Mouse (Mus musculus): Measurements from ENCODE around the gene Tpst1. TPM values are rescaled to one million over a fixed set of nuclear protein-coding genes. Genes with fewer than 3 reads are reported as not detected.

The Tpst1 gene
- polyA plus RNA-seq, 1 experiment from 2014 or later = 70.1 TPM

GRCm38 (mm10) chr5:130181740-130182540, 108.8 kb downstream of the Tpst1 start:
- Histone ChIP-seq H3K27ac (peak overlapping the region; percentile 18; the same call in 1 of the 2 replicates), H3K9me3 (no peaks in the 10 kb centered on the region), H3K4me1 (0 out of 2 replicates have a peak, but pooled peaks cover 24% of the 10 kb centered on the region), H3K9ac (no peak overlapping the region), H3K36me3 (no peaks in the 10 kb centered on the region), H3K4me3 (replicated peaks) (no peak overlapping the region), H3K27me3 (replicated peaks) (no peaks in the 10 kb centered on the region), H3K4me2 (no peak overlapping the region)
- no peak for ATAC-seq (ENCODE audit: insufficient read depth, low FRiP score, low read depth)
- 69% methylated on average over 6 of the region's 6 CpGs for WGBS

- Histone ChIP-seq H3K4me2 (no peak overlapping the region), H3K9ac (no peak overlapping the region), H3K27me3 (replicated peaks) (no peaks in the 10 kb centered on the region), H3K36me3 (no peaks in the 10 kb centered on the region), H3K27ac (peak overlapping the region; percentile 18; the same call in 1 of the 2 replicates), H3K4me1 (0 out of 2 replicates have a peak, but pooled peaks cover 24% of the 10 kb centered on the region), H3K9me3 (no peaks in the 10 kb centered on the region), H3K4me3 (replicated peaks) (no peak overlapping the region)
- no peak for ATAC-seq (ENCODE audit: insufficient read depth, low FRiP score, low read depth)
- WGBS = 48% methylated on average over 3 of the region's 3 CpGs
Observed at GRCm38 (mm10) chr5:130182541-130182821, 109.4 kb downstream of the Tpst1 start.

- H3K27ac ChIP-seq = no peak overlapping the region
- H3K4me3 ChIP-seq (replicated peaks) = no peak overlapping the region
- H3K9me3 ChIP-seq = no peaks in the 10 kb centered on the region
- H3K4me1 ChIP-seq = 0 out of 2 replicates have a peak, but pooled peaks cover 18% of the 10 kb centered on the region
- H3K36me3 ChIP-seq = peaks cover 2% of the 10 kb centered on the region
- WGBS = 80% methylated on average over 9 of the region's 9 CpGs
- no peak for ATAC-seq (ENCODE audit: insufficient read depth, low FRiP score, low read depth)
- no peak overlapping the region for H3K9ac ChIP-seq
- H3K4me2 ChIP-seq = no peak overlapping the region
- H3K27me3 ChIP-seq (replicated peaks) = no peaks in the 10 kb centered on the region
Observed at GRCm38 (mm10) chr5:130184193-130184856, 111.2 kb downstream of the Tpst1 start.

GRCm38 (mm10) chr5:130185312-130185711, 112.2 kb downstream of the Tpst1 start:
- H3K4me3 ChIP-seq (replicated peaks) = no peak overlapping the region
- H3K9ac ChIP-seq = no peak overlapping the region
- H3K9me3 ChIP-seq = no peaks in the 10 kb centered on the region
- H3K27me3 ChIP-seq (replicated peaks) = no peaks in the 10 kb centered on the region
- H3K27ac ChIP-seq = no peak overlapping the region
- peaks cover 10% of the 10 kb centered on the region for H3K36me3 ChIP-seq
- no peak for ATAC-seq (ENCODE audit: insufficient read depth, low FRiP score, low read depth)
- 0 out of 2 replicates have a peak, but pooled peaks cover 18% of the 10 kb centered on the region for H3K4me1 ChIP-seq
- no peak overlapping the region for H3K4me2 ChIP-seq
- WGBS = 67% methylated on average over 6 of the region's 6 CpGs

Other genes starting within 250 kb of the Tpst1 start
- 40.1 and 44.1 TPM in 2 replicates for gene Sumf2, start 226.3 kb upstream of the Tpst1 start, polyA plus RNA-seq (2015; fragmentation: Nextera tagmentation; extraction: Ambion mirVana)
- 880 and 948 TPM in 2 replicates for gene Chchd2, start 185.9 kb upstream of the Tpst1 start, polyA plus RNA-seq (2015; fragmentation: Nextera tagmentation; extraction: Ambion mirVana)
- gene Zbed5, start 177.6 kb upstream of the Tpst1 start, polyA plus RNA-seq (2015; fragmentation: Nextera tagmentation; extraction: Ambion mirVana) = 3.1 and 3.5 TPM in 2 replicates
- gene Phkg1, start 174.8 kb upstream of the Tpst1 start, polyA plus RNA-seq (2015; fragmentation: Nextera tagmentation; extraction: Ambion mirVana) = 0.09 and 0.10 TPM in 2 replicates
- 2.7 and 3.2 TPM in 2 replicates for gene Nupr1l, start 164.8 kb upstream of the Tpst1 start, polyA plus RNA-seq (2015; fragmentation: Nextera tagmentation; extraction: Ambion mirVana)
- gene Vkorc1l1, start 131.4 kb upstream of the Tpst1 start, polyA plus RNA-seq (2015; fragmentation: Nextera tagmentation; extraction: Ambion mirVana) = 24.5 and 28.0 TPM in 2 replicates
- gene Gusb, start 70.3 kb upstream of the Tpst1 start, polyA plus RNA-seq (2015; fragmentation: Nextera tagmentation; extraction: Ambion mirVana) = 68.3 and 76.5 TPM in 2 replicates
- 49.1 and 50.1 TPM in 2 replicates for gene Asl, start 44.1 kb upstream of the Tpst1 start, polyA plus RNA-seq (2015; fragmentation: Nextera tagmentation; extraction: Ambion mirVana)
- gene Crcp, start 44.0 kb upstream of the Tpst1 start, polyA plus RNA-seq (2015; fragmentation: Nextera tagmentation; extraction: Ambion mirVana) = 31.6 and 33.1 TPM in 2 replicates
- gene Kctd7, start 71.5 kb downstream of the Tpst1 start, polyA plus RNA-seq (2015; fragmentation: Nextera tagmentation; extraction: Ambion mirVana) = 4.8 and 5.4 TPM in 2 replicates
- 26.6 and 29.2 TPM in 2 replicates for gene Rabgef1, start 98.5 kb downstream of the Tpst1 start, polyA plus RNA-seq (2015; fragmentation: Nextera tagmentation; extraction: Ambion mirVana)
- 37.3 and 43.1 TPM in 2 replicates for gene Tmem248, start 143.8 kb downstream of the Tpst1 start, polyA plus RNA-seq (2015; fragmentation: Nextera tagmentation; extraction: Ambion mirVana)
- 69.4 and 70.7 TPM in 2 replicates for gene Sbds, start 182.2 kb downstream of the Tpst1 start, polyA plus RNA-seq (2015; fragmentation: Nextera tagmentation; extraction: Ambion mirVana)
- 22.6 and 23.4 TPM in 2 replicates for gene Tyw1, start 182.3 kb downstream of the Tpst1 start, polyA plus RNA-seq (2015; fragmentation: Nextera tagmentation; extraction: Ambion mirVana)

All from stomach, embryonic 15.5 days (tissue).